In genomic region chr14:28339146-28339545, GRCm38 (mm10) we compare ENCODE assay signal across 28 mouse cellular contexts.
"Had no signal": no experiment of that assay in that cellular context is flagged by ENCODE, and none has a peak within 500 bp of the region (broad histone marks: within the 10 kb centered on the region; RNA-seq: fewer than 3 reads in every experiment).

No protein-coding gene starts in this region.

- H3K36me3 ChIP-seq: limb, embryonic 10.5 days; limb, embryonic 12.5 days; limb, embryonic 13.5 days; limb, embryonic 15.5 days; liver, embryonic 12.5 days; liver, embryonic 13.5 days; liver, embryonic 15.5 days; lung, embryonic 15.5 days; midbrain, embryonic 10.5 days; midbrain, embryonic 12.5 days; midbrain, embryonic 13.5 days; midbrain, embryonic 15.5 days; neural tube, embryonic 12.5 days had no signal

- H3K27me3 ChIP-seq: limb, embryonic 12.5 days; limb, embryonic 13.5 days; limb, embryonic 15.5 days; liver, embryonic 12.5 days; liver, embryonic 13.5 days; liver, embryonic 15.5 days; lung, embryonic 15.5 days; megakaryocyte, embryonic 14.5 days; midbrain, embryonic 15.5 days; neural tube, embryonic 12.5 days had no signal

- H3K9me3 ChIP-seq: limb, embryonic 10.5 days; limb, embryonic 12.5 days; limb, embryonic 13.5 days; limb, embryonic 15.5 days; liver, embryonic 12.5 days; liver, embryonic 13.5 days; liver, embryonic 15.5 days; lung, embryonic 15.5 days; midbrain, embryonic 10.5 days; midbrain, embryonic 12.5 days; midbrain, embryonic 13.5 days; midbrain, embryonic 15.5 days; neural tube, embryonic 12.5 days had no signal

- H3K27ac ChIP-seq: limb, embryonic 10.5 days; limb, embryonic 12.5 days; limb, embryonic 13.5 days; limb, embryonic 15.5 days; liver, embryonic 12.5 days; liver, embryonic 13.5 days; liver, embryonic 14.5 days; liver, embryonic 15.5 days; lung, embryonic 15.5 days; macrophage; midbrain, embryonic 10.5 days; midbrain, embryonic 12.5 days; midbrain, embryonic 13.5 days; midbrain, embryonic 15.5 days; neural tube, embryonic 12.5 days had no signal

- H3K4me3 ChIP-seq: limb, embryonic 10.5 days; limb, embryonic 12.5 days; limb, embryonic 13.5 days; limb, embryonic 15.5 days; liver, embryonic 12.5 days; liver, embryonic 13.5 days; liver, embryonic 15.5 days; lung, embryonic 15.5 days; megakaryocyte, embryonic 14.5 days; midbrain, embryonic 10.5 days; midbrain, embryonic 12.5 days; midbrain, embryonic 13.5 days; midbrain, embryonic 15.5 days; myocyte; neural tube, embryonic 12.5 days had no signal

- DNase-seq: left cerebral cortex, postnatal 4 days; liver; liver, embryonic 13.5 days; liver, postnatal 0 days; lung, adult 18-20 months; lung, adult 2 months; lung, embryonic 14.5 days; lung, postnatal 10 days; lung, postnatal 14 days; lung, postnatal 36 days; lung, postnatal 4 days; midbrain, embryonic 14.5 days had no signal

- H3K4me1 ChIP-seq: limb, embryonic 15.5 days; liver, embryonic 12.5 days; liver, embryonic 13.5 days; liver, embryonic 15.5 days; lung, embryonic 15.5 days; megakaryocyte, embryonic 14.5 days; midbrain, embryonic 12.5 days; midbrain, embryonic 15.5 days; neural tube, embryonic 12.5 days had no signal
